Mouse (Mus musculus): Measurements from ENCODE around the gene Ccdc141.

- no peak for TF ChIP-seq POLR2A (IDR thresholded peaks at IDR 0.05; ENCODE audit: insufficient read length, low read depth)
- no peak for TF ChIP-seq MAX (IDR thresholded peaks at IDR 0.05; ENCODE audit: low read depth)
- no peak for TF ChIP-seq SRF (IDR thresholded peaks at IDR 0.05; ENCODE audit: control insufficient read depth, insufficient read length, low read depth)
- TF ChIP-seq TCF12 (IDR thresholded peaks at IDR 0.05; ENCODE audit: insufficient read depth, poor library complexity, severe bottlenecking), result no peak
- no peak for TF ChIP-seq MYOG (IDR thresholded peaks at IDR 0.05; ENCODE audit: control insufficient read depth in 1 of 3, insufficient read depth in 1 of 3, insufficient read length in 2 of 3, low read depth in 2 of 3)
- TF ChIP-seq USF1 (IDR thresholded peaks at IDR 0.05; ENCODE audit: low read depth), result no peak
- TF ChIP-seq POLR2AphosphoS2 (IDR thresholded peaks at IDR 0.05; ENCODE audit: insufficient read length, low read depth), result no peak
- no peak for TF ChIP-seq REST (IDR thresholded peaks at IDR 0.05; ENCODE audit: insufficient read depth, insufficient read length)
These were observed 24.6 kb upstream of the Ccdc141 start for GRCm38 (mm10) chr2:77195056-77195455.

Data from myocyte (in vitro differentiated cells).